Mouse (Mus musculus): Measurements from ENCODE around the gene Plekha5. TPM values are rescaled to one million over a fixed set of nuclear protein-coding genes. Genes with fewer than 3 reads are reported as not detected.

Gene Plekha5
- polyA plus RNA-seq, 1 experiment from 2014 or later = 35.5 TPM

- H3K27me3 ChIP-seq (ENCODE audit: control insufficient read depth, insufficient read depth, low read depth, low read length) = no peaks in the 10 kb centered on the region
- under 1% methylated on average over 40 of the region's 72 CpGs for WGBS
- H3K9ac ChIP-seq (ENCODE audit: low read length) = peak overlapping the region; percentile 96
- peak overlapping the region; percentile 90 for H3K27ac ChIP-seq (ENCODE audit: low read length)
- peak overlapping the region; percentile 66 for H3K4me2 ChIP-seq (ENCODE audit: low read depth, low read length)
- peak overlapping the region; percentile 95 for H3K4me3 ChIP-seq (ENCODE audit: low read length)
- peaks cover 5% of the 10 kb centered on the region for H3K4me1 ChIP-seq (replicated peaks; ENCODE audit: control insufficient read depth, insufficient read depth, low read length)
- H3K9me3 ChIP-seq (ENCODE audit: control insufficient read depth, low read length) = no peaks in the 10 kb centered on the region
- peaks cover 6% of the 10 kb centered on the region; the same call in 1 of the 2 replicates for H3K36me3 ChIP-seq (ENCODE audit: control insufficient read depth, insufficient read depth, low read length)
- ATAC-seq (ENCODE audit: low read depth) = peak; percentile 76
Observed at GRCm38 (mm10) chr6:140424201-140424990, 542 bp downstream of the Plekha5 start.

GRCm38 (mm10) chr6:140424991-140425361 is 1.1 kb downstream of the Plekha5 start:
- peak overlapping the region; percentile 96 for H3K9ac ChIP-seq (ENCODE audit: low read length)
- H3K4me1 ChIP-seq (replicated peaks; ENCODE audit: control insufficient read depth, insufficient read depth, low read length) = peaks cover 5% of the 10 kb centered on the region
- under 1% methylated on average over 17 of the region's 17 CpGs for WGBS
- H3K27me3 ChIP-seq (ENCODE audit: control insufficient read depth, insufficient read depth, low read depth, low read length) = no peaks in the 10 kb centered on the region
- peak overlapping the region; percentile 66 for H3K4me2 ChIP-seq (ENCODE audit: low read depth, low read length)
- peak overlapping the region; percentile 95 for H3K4me3 ChIP-seq (ENCODE audit: low read length)
- no peaks in the 10 kb centered on the region for H3K9me3 ChIP-seq (ENCODE audit: control insufficient read depth, low read length)
- peaks cover 6% of the 10 kb centered on the region; the same call in 1 of the 2 replicates for H3K36me3 ChIP-seq (ENCODE audit: control insufficient read depth, insufficient read depth, low read length)
- peak; percentile 17; the same call in 1 of the 2 replicates for ATAC-seq (ENCODE audit: low read depth)
- peak overlapping the region; percentile 90 for H3K27ac ChIP-seq (ENCODE audit: low read length)

GRCm38 (mm10) chr6:140429236-140429635 is 5.4 kb downstream of the Plekha5 start:
- ATAC-seq (ENCODE audit: low read depth) = no peak
- peaks cover 22% of the 10 kb centered on the region for H3K36me3 ChIP-seq (ENCODE audit: control insufficient read depth, insufficient read depth, low read length)

GRCm38 (mm10) chr6:140432363-140432762 is 8.5 kb downstream of the Plekha5 start:
- Histone ChIP-seq H3K4me2 (ENCODE audit: low read depth, low read length) (no peak overlapping the region), H3K4me1 (replicated peaks; ENCODE audit: control insufficient read depth, insufficient read depth, low read length) (no peaks in the 10 kb centered on the region; the same call in 1 of the 2 replicates), H3K9me3 (ENCODE audit: control insufficient read depth, low read length) (no peaks in the 10 kb centered on the region), H3K9ac (ENCODE audit: low read length) (no peak overlapping the region), H3K27me3 (ENCODE audit: control insufficient read depth, insufficient read depth, low read depth, low read length) (no peaks in the 10 kb centered on the region), H3K4me3 (ENCODE audit: low read length) (no peak overlapping the region), H3K27ac (ENCODE audit: low read length) (no peak overlapping the region), H3K36me3 (ENCODE audit: control insufficient read depth, insufficient read depth, low read length) (peaks cover 19% of the 10 kb centered on the region)
- ATAC-seq (ENCODE audit: low read depth) = no peak
- 87% methylated on average over 9 of the region's 9 CpGs for WGBS

More at GRCm38 (mm10) chr6:140429236-140429635, 5.4 kb downstream of the Plekha5 start:
- Histone ChIP-seq H3K4me2 (ENCODE audit: low read depth, low read length) (no peak overlapping the region), H3K9ac (ENCODE audit: low read length) (no peak overlapping the region), H3K27ac (ENCODE audit: low read length) (no peak overlapping the region), H3K4me3 (ENCODE audit: low read length) (no peak overlapping the region), H3K9me3 (ENCODE audit: control insufficient read depth, low read length) (no peaks in the 10 kb centered on the region), H3K4me1 (replicated peaks; ENCODE audit: control insufficient read depth, insufficient read depth, low read length) (peaks cover 5% of the 10 kb centered on the region), H3K27me3 (ENCODE audit: control insufficient read depth, insufficient read depth, low read depth, low read length) (no peaks in the 10 kb centered on the region)
- 59% methylated on average over 8 of the region's 8 CpGs for WGBS

- no peaks in the 10 kb centered on the region for H3K9me3 ChIP-seq (ENCODE audit: control insufficient read depth, low read length)
- 89% methylated on average over 5 of the region's 5 CpGs for WGBS
- H3K4me1 ChIP-seq (replicated peaks; ENCODE audit: control insufficient read depth, insufficient read depth, low read length) = no peaks in the 10 kb centered on the region
- no peaks in the 10 kb centered on the region for H3K27me3 ChIP-seq (ENCODE audit: control insufficient read depth, insufficient read depth, low read depth, low read length)
- H3K27ac ChIP-seq (ENCODE audit: low read length) = no peak overlapping the region
- no peak overlapping the region for H3K9ac ChIP-seq (ENCODE audit: low read length)
- no peak for ATAC-seq (ENCODE audit: low read depth)
- H3K4me3 ChIP-seq (ENCODE audit: low read length) = no peak overlapping the region
- no peaks in the 10 kb centered on the region for H3K36me3 ChIP-seq (ENCODE audit: control insufficient read depth, insufficient read depth, low read length)
- H3K4me2 ChIP-seq (ENCODE audit: low read depth, low read length) = no peak overlapping the region
Observed at GRCm38 (mm10) chr6:140443374-140443773, 19.5 kb downstream of the Plekha5 start.

- no peaks in the 10 kb centered on the region for H3K9me3 ChIP-seq (ENCODE audit: control insufficient read depth, low read length)
- WGBS = 83% methylated on average over 7 of the region's 7 CpGs
- H3K27ac ChIP-seq (ENCODE audit: low read length) = no peak overlapping the region
- H3K4me3 ChIP-seq (ENCODE audit: low read length) = no peak overlapping the region
- H3K9ac ChIP-seq (ENCODE audit: low read length) = no peak overlapping the region
- no peaks in the 10 kb centered on the region for H3K36me3 ChIP-seq (ENCODE audit: control insufficient read depth, insufficient read depth, low read length)
- no peak overlapping the region for H3K4me2 ChIP-seq (ENCODE audit: low read depth, low read length)
- ATAC-seq (ENCODE audit: low read depth) = no peak
- H3K27me3 ChIP-seq (ENCODE audit: control insufficient read depth, insufficient read depth, low read depth, low read length) = no peaks in the 10 kb centered on the region
- no peaks in the 10 kb centered on the region for H3K4me1 ChIP-seq (replicated peaks; ENCODE audit: control insufficient read depth, insufficient read depth, low read length)
Observed at GRCm38 (mm10) chr6:140444147-140444546, 20.3 kb downstream of the Plekha5 start.

GRCm38 (mm10) chr6:140444855-140445465 is 21.1 kb downstream of the Plekha5 start:
- no peak for ATAC-seq (ENCODE audit: low read depth)
- Histone ChIP-seq H3K27ac (ENCODE audit: low read length) (no peak overlapping the region), H3K36me3 (ENCODE audit: control insufficient read depth, insufficient read depth, low read length) (no peaks in the 10 kb centered on the region), H3K9me3 (ENCODE audit: control insufficient read depth, low read length) (no peaks in the 10 kb centered on the region), H3K4me1 (replicated peaks; ENCODE audit: control insufficient read depth, insufficient read depth, low read length) (no peaks in the 10 kb centered on the region), H3K27me3 (ENCODE audit: control insufficient read depth, insufficient read depth, low read depth, low read length) (no peaks in the 10 kb centered on the region), H3K4me3 (ENCODE audit: low read length) (no peak overlapping the region), H3K4me2 (ENCODE audit: low read depth, low read length) (no peak overlapping the region), H3K9ac (ENCODE audit: low read length) (no peak overlapping the region)
- WGBS = 49% methylated on average over 10 of the region's 10 CpGs

GRCm38 (mm10) chr6:140448010-140448739 is 24.3 kb downstream of the Plekha5 start:
- Histone ChIP-seq H3K9ac (ENCODE audit: low read length) (no peak overlapping the region), H3K4me1 (replicated peaks; ENCODE audit: control insufficient read depth, insufficient read depth, low read length) (no peaks in the 10 kb centered on the region), H3K4me3 (ENCODE audit: low read length) (no peak overlapping the region), H3K36me3 (ENCODE audit: control insufficient read depth, insufficient read depth, low read length) (no peaks in the 10 kb centered on the region), H3K4me2 (ENCODE audit: low read depth, low read length) (no peak overlapping the region), H3K27ac (ENCODE audit: low read length) (no peak overlapping the region), H3K27me3 (ENCODE audit: control insufficient read depth, insufficient read depth, low read depth, low read length) (no peaks in the 10 kb centered on the region), H3K9me3 (ENCODE audit: control insufficient read depth, low read length) (no peaks in the 10 kb centered on the region)
- WGBS = 93% methylated on average over 21 of the region's 21 CpGs
- ATAC-seq (ENCODE audit: low read depth) = no peak

- no peaks in the 10 kb centered on the region for H3K36me3 ChIP-seq (ENCODE audit: control insufficient read depth, insufficient read depth, low read length)
- no peak overlapping the region for H3K4me3 ChIP-seq (ENCODE audit: low read length)
- no peak overlapping the region for H3K9ac ChIP-seq (ENCODE audit: low read length)
- no peak overlapping the region for H3K4me2 ChIP-seq (ENCODE audit: low read depth, low read length)
- H3K4me1 ChIP-seq (replicated peaks; ENCODE audit: control insufficient read depth, insufficient read depth, low read length) = no peaks in the 10 kb centered on the region
- no peaks in the 10 kb centered on the region for H3K27me3 ChIP-seq (ENCODE audit: control insufficient read depth, insufficient read depth, low read depth, low read length)
- WGBS = 86% methylated on average over 5 of the region's 5 CpGs
- no peak for ATAC-seq (ENCODE audit: low read depth)
- no peaks in the 10 kb centered on the region for H3K9me3 ChIP-seq (ENCODE audit: control insufficient read depth, low read length)
- no peak overlapping the region for H3K27ac ChIP-seq (ENCODE audit: low read length)
Observed at GRCm38 (mm10) chr6:140450693-140451092, 26.8 kb downstream of the Plekha5 start.
